In genomic region chr11:60221425-60221824, GRCm38 (mm10) we compare ENCODE assay signal across 12 mouse cellular contexts. TPM values are rescaled to one million over a fixed set of nuclear protein-coding genes. Genes with fewer than 3 reads are reported as not detected.
DNase-seq lines count a peak whose midpoint lies in the region; ATAC-seq and TF ChIP-seq lines count a peak whose summit lies in the region.
"Had no signal": no experiment of that assay in that cellular context is flagged by ENCODE, and none has a peak within 500 bp of the region (broad histone marks: within the 10 kb centered on the region; RNA-seq: fewer than 3 reads in every experiment).

No protein-coding gene starts in this region.

- ATAC-seq in hindbrain, embryonic 11.5 days (ENCODE audit: low FRiP score), result no peak
- no peak for ATAC-seq in liver, embryonic 13.5 days (ENCODE audit: low read depth)
- no peak for ATAC-seq in stomach, postnatal 0 days (ENCODE audit: low FRiP score, low TSS enrichment)
- ATAC-seq in megakaryocyte progenitor cell, adult 5-6 weeks (replicated peaks; ENCODE audit: poor library complexity), result no peak
- ATAC-seq: lung, postnatal 0 days had no signal

- no peak for DNase-seq in hindbrain, embryonic 10.5 days (ENCODE audit: low spot score)
- DNase-seq in hindbrain, embryonic 11.5 days (ENCODE audit: low spot score), result no peak
- peak; percentile 15 for DNase-seq in NIH3T3 (ENCODE audit: low read depth)
- DNase-seq in liver, embryonic 13.5 days, result no peak
- DNase-seq in stomach, postnatal 0 days (ENCODE audit: low spot score), result no peak
- DNase-seq in cerebellum, adult 18-20 months, result no peak
- DNase-seq: adrenal gland, adult 8-10 months; cerebellum, postnatal 10 days; left cerebral cortex, postnatal 4 days had no signal

- H3K36me3 ChIP-seq in hindbrain, embryonic 10.5 days, result peaks cover 21% of the 10 kb centered on the region
- H3K36me3 ChIP-seq in hindbrain, embryonic 11.5 days (ENCODE audit: control insufficient read depth, insufficient read depth, low read length), result no peaks in the 10 kb centered on the region
- H3K36me3 ChIP-seq in liver, embryonic 13.5 days, result peaks cover 19% of the 10 kb centered on the region
- H3K36me3 ChIP-seq in stomach, postnatal 0 days (ENCODE audit: control insufficient read depth, insufficient read depth, low read length), result no peaks in the 10 kb centered on the region

- 0 out of 2 replicates have a peak overlapping the region, but pooled peaks have one; percentile 0 for H3K27ac ChIP-seq in hindbrain, embryonic 10.5 days
- no peak overlapping the region for H3K27ac ChIP-seq in hindbrain, embryonic 11.5 days (ENCODE audit: low read depth, low read length)
- H3K27ac ChIP-seq in liver, embryonic 13.5 days, result peak overlapping the region; percentile 87
- H3K27ac ChIP-seq in stomach, postnatal 0 days (replicated peaks), result 0 out of 2 replicates have a peak overlapping the region, but pooled peaks have one; percentile 41
- H3K27ac ChIP-seq: midbrain, embryonic 12.5 days had no signal

- peaks cover 6% of the 10 kb centered on the region; the same call in 1 of the 2 replicates for H3K27me3 ChIP-seq in hindbrain, embryonic 10.5 days (ENCODE audit: insufficient read depth, poor library complexity, severe bottlenecking)
- no peaks in the 10 kb centered on the region for H3K27me3 ChIP-seq in hindbrain, embryonic 11.5 days (ENCODE audit: control insufficient read depth, insufficient read depth, low read length)
- H3K27me3 ChIP-seq in liver, embryonic 13.5 days, result no peaks in the 10 kb centered on the region
- no peaks in the 10 kb centered on the region for H3K27me3 ChIP-seq in stomach, postnatal 0 days (ENCODE audit: control insufficient read depth, insufficient read depth, low read length)

- no peak for TF ChIP-seq CTCF in stomach, postnatal 0 days (IDR thresholded peaks at IDR 0.05; ENCODE audit: low read depth)

- WGBS in hindbrain, embryonic 10.5 days, result 87% methylated on average over 6 of the region's 6 CpGs
- whole genome bisulfite sequencing in hindbrain, embryonic 11.5 days, result 81% methylated on average over 6 of the region's 6 CpGs
- 65% methylated on average over 6 of the region's 6 CpGs for WGBS in liver, embryonic 13.5 days (ENCODE audit: insufficient replicate concordance)
- WGBS in stomach, postnatal 0 days, result 65% methylated on average over 6 of the region's 6 CpGs

- H3K9me3 ChIP-seq in hindbrain, embryonic 10.5 days, result no peaks in the 10 kb centered on the region
- no peaks in the 10 kb centered on the region for H3K9me3 ChIP-seq in hindbrain, embryonic 11.5 days (ENCODE audit: control insufficient read depth, low read length)
- no peaks in the 10 kb centered on the region for H3K9me3 ChIP-seq in liver, embryonic 13.5 days (replicated peaks)
- H3K9me3 ChIP-seq in stomach, postnatal 0 days (ENCODE audit: control insufficient read depth, low read length), result no peaks in the 10 kb centered on the region
- H3K9me3 ChIP-seq: midbrain, embryonic 12.5 days had no signal

- peaks cover 60% of the 10 kb centered on the region for H3K4me1 ChIP-seq in hindbrain, embryonic 10.5 days (replicated peaks)
- H3K4me1 ChIP-seq in hindbrain, embryonic 11.5 days (replicated peaks; ENCODE audit: control insufficient read depth, insufficient read depth, low read length), result 0 out of 2 replicates have a peak, but pooled peaks cover 4% of the 10 kb centered on the region
- peaks cover 76% of the 10 kb centered on the region for H3K4me1 ChIP-seq in liver, embryonic 13.5 days (replicated peaks)
- no peaks in the 10 kb centered on the region; the same call in 1 of the 2 replicates for H3K4me1 ChIP-seq in stomach, postnatal 0 days (replicated peaks; ENCODE audit: control insufficient read depth, insufficient read depth)

- H3K4me3 ChIP-seq in hindbrain, embryonic 10.5 days, result no peak overlapping the region
- H3K4me3 ChIP-seq in hindbrain, embryonic 11.5 days (ENCODE audit: low read depth, low read length), result no peak overlapping the region
- peak overlapping the region; percentile 63 for H3K4me3 ChIP-seq in liver, embryonic 13.5 days (replicated peaks)
- H3K4me3 ChIP-seq in stomach, postnatal 0 days (ENCODE audit: low read depth, low read length), result no peak overlapping the region
- H3K4me3 ChIP-seq: midbrain, embryonic 12.5 days had no signal

- no peak overlapping the region for H3K9ac ChIP-seq in hindbrain, embryonic 11.5 days (ENCODE audit: low read depth, low read length)
- H3K9ac ChIP-seq in liver, embryonic 13.5 days, result peak overlapping the region; percentile 71; the same call in 1 of the 2 replicates
- no peak overlapping the region for H3K9ac ChIP-seq in stomach, postnatal 0 days (ENCODE audit: low read length)
- H3K9ac ChIP-seq: midbrain, embryonic 12.5 days had no signal

- no peak for TF ChIP-seq EP300 in stomach, postnatal 0 days (optimal IDR thresholded peaks at IDR 0.05)

- H3K4me2 ChIP-seq in hindbrain, embryonic 11.5 days (replicated peaks; ENCODE audit: low read depth, low read length), result no peak overlapping the region
- H3K4me2 ChIP-seq in liver, embryonic 13.5 days, result peak overlapping the region; percentile 90
- H3K4me2 ChIP-seq in stomach, postnatal 0 days (replicated peaks; ENCODE audit: low read depth), result no peak overlapping the region

RNA-seq across cellular contexts. Expression of gene Srebf1, which starts 1.0 kb away (rescaled TPM):
- polyA plus RNA-seq in hindbrain, embryonic 10.5 days (2016; fragmentation: Nextera tagmentation; extraction: Ambion mirVana), result 45.0 and 55.8 TPM in 2 replicates
- 40.4 and 44.7 TPM in 2 replicates for polyA plus RNA-seq in hindbrain, embryonic 11.5 days (2014; fragmentation: Nextera tagmentation; extraction: Ambion mirVana)
- 42.2 and 44.1 TPM in 2 replicates for polyA plus RNA-seq in liver, embryonic 13.5 days (2015; fragmentation: Nextera tagmentation; extraction: Ambion mirVana)
- polyA plus RNA-seq in stomach, postnatal 0 days (2015; fragmentation: Nextera tagmentation; extraction: Ambion mirVana), result 44.7 and 47.9 TPM in 2 replicates
- 20.9 and 23.3 TPM in 2 replicates for total RNA-seq in megakaryocyte progenitor cell, adult 5-6 weeks (2015)
- total RNA-seq in megakaryocyte progenitor cell, adult 5-6 weeks (2017), result 20.6 and 29.3 TPM in 2 replicates
